Mouse (Mus musculus) left cerebral cortex, postnatal 14 days (tissue): ENCODE measurements around the gene Yy1. TPM values are rescaled to one million over a fixed set of nuclear protein-coding genes. Genes with fewer than 3 reads are reported as not detected.
A peak's percentile ranks its signal among the peaks of the same experiment; 100 is the strongest.

Source experiments
- DNase-seq, 2 experiments: peaks; one replicate each; pipeline ENCODE4 v3.0.0; 2021 to 2022; ENCODE audit warnings: low spot score in 2 of 2, mixed read lengths in 1 of 2
- intact Hi-C: fragments of 180-260 bp; cut with DNase I; formaldehyde crosslinking; loops from one replicate; pipeline ENCODE4 v1.15.1; 2025
- long read RNA-seq, 2 experiments: library from polyadenylated mRNA; stranded (forward); transcript quantifications; one replicate each; pipeline ENCODE4 v2.0.0; 2021
- total RNA-seq, 2 experiments: library from RNA; stranded (reverse); gene quantifications; 2 replicates each; pipeline ENCODE4 v1.2.3; 2021

Yy1 gene
- 10 to 100 TPM; 46.3 to 47.9 TPM for total RNA-seq
- long read RNA-seq, experiment 1, full-length matches to known transcripts: 8 of 19 reads
- long read RNA-seq, experiment 1, partial matches to known transcripts: 0 of 19 reads
- long read RNA-seq, experiment 1, other reads (novel, unspliced or antisense): 11 of 19 reads
- long read RNA-seq, experiment 2, full-length matches to known transcripts: 10 of 22 reads
- long read RNA-seq, experiment 2, partial matches to known transcripts: 0 of 22 reads
- long read RNA-seq, experiment 2, other reads (novel, unspliced or antisense): 12 of 22 reads

DNA sequence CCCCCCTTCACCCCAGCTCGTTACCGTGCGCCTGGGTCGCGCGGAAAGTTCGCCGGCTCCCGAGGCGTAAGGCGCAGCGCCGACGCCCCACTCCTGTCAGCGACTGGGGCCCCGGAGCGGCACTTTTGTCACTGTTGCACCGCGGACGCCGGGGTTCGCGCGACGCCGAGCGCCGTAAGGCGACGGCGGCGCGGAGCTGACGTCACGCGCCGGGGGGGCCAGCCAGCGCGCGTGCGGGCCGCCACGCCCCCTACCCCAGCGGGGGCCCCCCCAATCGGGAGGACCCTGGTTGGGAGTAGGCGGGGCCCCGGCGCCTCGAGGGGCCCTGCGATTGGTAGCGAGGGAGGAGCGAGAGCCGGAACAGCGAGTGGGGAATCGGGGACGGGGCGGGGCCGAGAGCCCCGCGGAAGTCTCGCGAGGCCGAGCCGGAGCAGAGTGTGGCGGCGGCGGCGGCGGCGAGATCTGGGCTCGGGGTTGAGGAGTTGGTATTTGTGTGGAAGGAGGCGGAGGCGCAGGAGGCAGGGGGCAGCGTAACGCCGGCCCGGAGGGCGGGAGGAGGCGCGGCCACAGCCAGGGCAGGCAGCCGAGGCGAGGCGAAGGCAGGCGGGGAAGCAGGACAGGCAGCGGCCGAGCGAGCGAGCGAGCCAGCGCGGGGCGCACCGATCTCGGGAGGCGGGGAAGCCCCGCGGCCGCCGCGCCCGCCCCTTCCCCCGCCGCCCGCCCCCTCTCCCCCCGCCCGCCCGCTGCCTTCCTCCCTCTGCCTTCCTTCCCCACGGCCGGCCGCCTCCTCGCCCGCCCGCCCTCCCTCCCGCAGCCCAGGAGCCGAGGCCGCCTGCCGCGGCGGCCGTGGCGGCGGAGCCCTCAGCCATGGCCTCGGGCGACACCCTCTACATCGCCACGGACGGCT, at the start of gene Yy1:
Gene Yy1 (plus strand): TSS at position 428 of the 907 bp plus-strand sequence.
- DNase-seq: peak; percentile 98
- intact Hi-C loops: no loop called here

DNA sequence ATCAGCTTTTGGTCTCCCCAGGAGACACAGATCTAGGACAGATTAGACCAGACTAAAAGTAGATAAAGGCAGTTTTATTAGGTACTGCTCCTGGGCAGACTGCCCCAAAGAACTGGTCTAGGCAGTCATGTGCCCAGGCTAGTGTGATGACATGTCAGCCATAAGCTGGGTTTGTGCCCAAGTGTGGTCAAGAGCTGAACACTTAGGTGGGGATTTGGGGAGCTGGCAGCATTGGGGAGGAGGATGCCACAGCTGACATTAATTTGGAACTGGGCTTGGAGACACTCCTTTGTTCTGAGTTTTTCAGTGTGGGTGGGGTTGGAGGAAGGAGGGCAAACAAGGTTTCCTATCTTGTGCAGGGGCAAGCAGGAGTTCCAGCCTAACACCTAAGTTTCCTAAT, 46.8 kb upstream of the Yy1 start:
- intact Hi-C loops: no loop called here
- no peak for DNase-seq

DNA sequence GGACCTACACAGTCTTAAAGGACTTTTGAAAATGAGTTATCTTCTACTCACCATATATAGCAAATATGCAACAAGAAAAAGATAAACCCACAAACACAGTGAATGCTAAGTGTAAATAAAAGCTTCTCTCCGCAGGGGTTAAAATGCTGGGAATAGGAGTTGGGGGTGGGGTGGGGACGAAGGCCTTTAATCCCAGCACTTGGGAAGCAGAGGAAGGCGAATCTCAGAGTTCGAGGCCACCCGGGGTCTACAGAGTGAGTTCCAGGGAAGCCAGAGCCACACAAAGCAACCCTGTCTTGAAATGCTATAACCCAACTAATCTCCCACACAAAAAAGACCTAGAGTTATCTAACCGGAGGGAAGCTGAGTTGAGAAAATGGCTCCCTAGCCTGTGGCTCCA, 43.8 kb upstream of the Yy1 start:
- intact Hi-C loops: no loop called here
- no peak for DNase-seq

- intact Hi-C loops: no loop called here
- no peak for DNase-seq
These were observed 43.3 kb upstream of the Yy1 start for GRCm38 (mm10) chr12:108749454-108749853.

DNA sequence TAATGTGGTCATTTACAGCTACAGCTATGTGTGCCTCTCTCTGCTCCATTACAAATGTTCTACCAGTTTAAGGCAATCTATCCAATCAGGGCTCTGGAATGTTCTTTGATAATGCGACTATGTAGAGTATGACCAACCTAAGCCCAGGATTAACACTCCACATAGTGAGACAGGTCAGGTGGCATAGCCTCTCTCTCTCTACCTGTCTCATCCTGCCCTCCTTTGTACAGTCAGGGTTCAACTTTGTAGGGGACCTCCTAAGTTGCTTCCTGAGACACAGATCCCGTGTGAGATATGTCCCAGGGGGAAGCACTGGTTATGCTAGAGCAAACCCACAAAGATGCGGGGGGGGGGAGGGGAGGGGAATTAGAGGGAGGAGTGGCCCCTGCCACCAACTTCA, 42.5 kb upstream of the Yy1 start:
- intact Hi-C loops: no loop called here

GRCm38 (mm10) chr12:108751790-108752189, 41.0 kb upstream of the Yy1 start:
- intact Hi-C loops: no loop called here
- no peak for DNase-seq

More for the DNA sequence above, 42.5 kb upstream of the Yy1 start:
- DNase-seq: no peak

GRCm38 (mm10) chr12:108755141-108755540, 37.6 kb upstream of the Yy1 start:
- intact Hi-C loops: loop anchor here (5.0 kb wide), 2 partner anchors 48 to 143 kb away; no protein-coding TSS in a partner anchor
- DNase-seq: no peak

DNA sequence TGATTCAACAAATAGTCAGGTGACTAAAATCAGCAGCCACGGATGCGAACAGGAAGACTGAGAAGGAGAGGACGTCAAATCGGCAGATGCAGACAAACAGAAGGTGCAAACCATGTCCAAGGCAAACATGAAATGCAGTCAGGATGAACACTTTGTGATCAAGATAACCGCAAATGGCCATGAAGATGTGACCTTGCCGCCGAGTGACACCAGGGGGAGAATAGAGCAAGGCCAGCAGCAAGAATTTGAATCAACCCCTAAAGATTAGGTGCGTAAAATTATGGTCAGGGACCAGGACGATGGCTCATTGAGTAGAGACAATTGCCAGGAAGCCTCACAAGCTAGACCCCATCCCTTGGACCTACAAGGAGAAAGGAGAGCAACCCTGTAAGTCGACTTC, 36.2 kb upstream of the Yy1 start:
- DNase-seq: no peak
- intact Hi-C loops: loop anchor here (5.0 kb wide), 2 partner anchors 49 to 144 kb away; no protein-coding TSS in a partner anchor

DNA sequence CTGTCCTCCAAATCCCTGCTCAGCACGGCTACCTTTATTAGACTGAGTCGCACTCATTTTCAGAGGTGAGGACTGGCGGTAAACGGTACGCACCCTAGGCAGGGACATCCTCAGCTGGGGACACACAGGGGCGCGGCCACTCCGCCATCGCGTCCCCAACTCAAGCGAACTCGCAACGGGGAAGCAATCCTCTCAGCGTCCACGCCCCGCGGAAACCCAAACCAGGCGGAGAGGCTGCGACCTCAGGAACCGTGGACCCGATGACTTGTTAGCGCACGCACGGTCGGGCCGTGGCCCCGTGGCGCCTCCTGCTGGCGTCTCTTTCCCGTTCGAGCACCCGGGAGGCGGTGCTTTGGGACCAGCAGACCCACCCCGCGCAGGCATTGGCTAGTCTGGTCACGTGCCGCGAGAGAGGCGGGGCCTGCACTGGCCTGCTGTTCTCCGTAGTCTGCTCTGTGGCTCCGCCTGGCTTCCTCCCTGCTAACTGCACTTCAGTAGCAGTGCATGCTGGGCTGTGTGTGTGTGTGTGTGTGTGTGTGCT, 35.0 kb upstream of the Yy1 start:
- intact Hi-C loops: loop anchor here (2.0 to 5.0 kb wide), 3 partner anchors 50 to 203 kb away; partner anchors contain the start of gene Evl
- peak; percentile 99 to 100 for DNase-seq

DNA sequence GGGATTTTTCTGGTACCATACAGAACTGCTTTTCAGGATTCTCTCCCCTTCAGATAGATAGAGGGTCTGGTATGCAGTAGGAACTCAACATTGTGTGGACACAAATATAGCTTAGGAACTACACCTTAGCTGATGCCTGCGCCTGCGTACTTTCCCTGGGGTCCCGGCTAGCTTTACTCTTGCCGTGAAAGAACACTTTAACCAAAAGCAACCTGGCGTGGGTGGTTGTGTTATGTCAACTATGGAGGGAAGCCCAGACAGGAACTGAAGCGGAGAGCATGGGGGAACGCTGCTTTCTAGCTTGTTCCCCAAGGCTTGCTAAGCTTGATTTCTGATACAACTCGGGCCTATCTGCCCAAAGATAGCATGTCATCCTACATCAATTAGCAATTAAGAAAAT, 34.5 kb upstream of the Yy1 start:
- DNase-seq: no peak
- intact Hi-C loops: loop anchor here (2.0 to 5.0 kb wide), 3 partner anchors 51 to 203 kb away; partner anchors contain the start of gene Evl

GRCm38 (mm10) chr12:108758682-108759081, 34.1 kb upstream of the Yy1 start:
- intact Hi-C loops: loop anchor here (2.0 to 5.0 kb wide), 3 partner anchors 51 to 204 kb away; partner anchors contain the start of gene Evl
- no peak for DNase-seq

DNA sequence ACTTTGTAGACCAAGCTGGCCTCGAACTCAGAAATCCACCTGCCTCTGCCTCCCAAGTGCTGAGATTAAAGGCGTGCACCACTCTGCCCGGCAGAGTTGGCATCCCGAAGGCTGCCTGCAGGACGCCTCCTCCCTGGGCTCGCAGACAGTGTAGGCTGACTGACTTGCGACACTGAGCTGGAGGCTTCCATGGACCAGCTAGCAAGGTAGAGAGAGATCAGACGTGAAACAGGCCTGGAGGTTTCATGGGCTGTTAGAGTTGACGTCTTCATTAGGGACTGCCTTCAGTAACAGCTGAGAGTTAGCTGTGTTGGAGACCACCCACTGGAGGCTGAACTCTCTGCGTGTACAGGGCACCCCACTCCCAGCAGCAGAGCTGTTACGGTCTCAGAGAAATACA, 33.5 kb upstream of the Yy1 start:
- DNase-seq: no peak
- intact Hi-C loops: loop anchor here (2.0 to 5.0 kb wide), 3 partner anchors 52 to 204 kb away; partner anchors contain the start of gene Evl

DNA sequence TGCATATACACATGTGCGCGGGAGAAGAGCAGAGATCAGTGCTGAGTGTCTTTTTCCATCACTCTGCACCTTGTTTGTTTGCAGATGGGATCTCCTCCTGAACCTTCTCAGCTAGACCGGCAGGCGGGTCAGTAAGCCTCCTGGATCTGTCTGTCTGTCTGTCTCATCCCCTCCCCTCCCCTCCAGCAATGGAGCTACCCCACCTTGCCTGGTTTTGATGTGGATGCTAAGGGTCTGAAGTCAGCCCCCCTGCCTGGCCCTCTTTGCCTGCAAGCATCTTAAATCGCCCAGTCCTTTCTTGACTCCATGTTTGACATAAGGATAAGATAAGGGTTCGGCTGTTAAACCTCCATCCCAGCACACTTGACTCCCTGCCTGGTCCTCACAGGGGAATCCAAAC, 32.8 kb upstream of the Yy1 start:
- no peak for DNase-seq
- intact Hi-C loops: no loop called here

- DNase-seq: peak in 1 of 2 experiments; percentile 45
- intact Hi-C loops: no loop called here
These were observed 32.2 kb upstream of the Yy1 start for GRCm38 (mm10) chr12:108760500-108761020.

DNA sequence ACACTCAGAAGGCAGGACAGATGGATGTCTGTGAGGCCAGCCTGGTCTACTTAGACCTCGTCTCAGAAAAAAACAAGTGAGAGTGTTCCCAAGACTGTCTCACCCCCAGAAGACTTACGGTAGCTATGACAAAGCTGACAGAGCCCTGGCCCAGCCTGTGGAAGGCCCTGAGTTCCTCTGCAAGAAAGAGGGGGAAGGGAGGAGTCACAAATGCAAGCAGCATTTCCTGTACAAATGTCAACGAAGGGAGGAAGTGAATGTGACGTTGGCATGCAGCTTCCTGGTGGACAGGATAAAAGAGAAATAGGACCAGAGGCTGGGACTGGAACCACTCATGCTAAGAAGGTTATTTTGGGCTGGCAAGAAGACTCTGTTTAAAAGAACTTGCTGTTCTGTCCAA, 31.6 kb upstream of the Yy1 start:
- intact Hi-C loops: no loop called here
- peak in 1 of 2 experiments; percentile 25 for DNase-seq

DNA sequence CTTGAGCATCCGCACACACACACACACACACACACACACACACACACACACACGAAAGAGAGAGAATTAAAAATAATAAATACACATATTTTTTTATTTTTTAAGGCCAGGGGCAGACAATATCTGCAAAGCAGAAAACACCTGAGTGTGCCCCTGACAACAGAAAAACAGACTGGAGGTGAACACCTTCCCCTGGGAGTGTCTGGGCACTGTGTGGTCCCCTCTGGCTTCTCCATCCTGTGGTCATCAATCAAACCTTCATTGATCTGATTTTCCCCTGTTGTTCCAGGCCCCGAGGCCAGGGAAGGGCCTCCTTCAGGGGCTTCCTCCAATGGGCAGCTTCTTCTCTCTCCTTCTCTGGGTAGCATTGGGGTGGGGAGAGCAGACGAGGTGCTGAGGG, 31.1 kb upstream of the Yy1 start:
- intact Hi-C loops: no loop called here
- DNase-seq: no peak

DNA sequence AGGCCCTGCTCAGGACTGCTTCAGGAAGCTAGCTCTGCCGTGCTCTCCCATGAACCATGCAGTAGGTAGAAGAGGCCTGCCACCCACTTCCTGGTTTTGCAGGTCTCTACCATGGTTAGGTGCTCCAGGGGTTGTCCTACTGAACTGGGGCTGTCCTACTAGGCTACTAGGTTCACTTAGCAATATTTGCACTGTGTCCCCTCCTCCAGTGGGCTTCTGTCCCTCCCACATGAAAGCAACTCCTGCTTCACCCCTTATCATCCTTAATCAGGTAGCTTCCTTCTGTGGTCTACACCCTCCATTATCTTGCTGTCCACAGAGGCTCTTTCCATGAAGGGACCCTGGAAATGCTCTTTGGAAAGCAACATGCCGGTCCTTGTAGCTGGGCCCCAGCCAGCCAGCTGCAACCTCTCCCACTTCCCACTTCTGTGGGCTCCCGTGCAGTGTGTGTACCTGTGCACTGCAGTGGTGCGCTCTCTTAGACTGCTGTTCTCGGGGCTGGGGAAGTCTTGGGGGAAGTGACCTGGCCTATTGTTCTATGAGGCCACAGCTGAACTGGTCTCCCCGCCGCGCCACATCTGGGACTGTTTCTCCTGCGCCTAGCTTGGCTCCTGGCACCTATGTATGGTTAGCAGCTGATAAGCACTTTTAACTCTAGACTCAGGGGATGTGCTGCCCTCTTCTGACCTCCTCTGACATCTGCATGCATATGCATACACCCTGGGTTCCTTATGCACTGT, 29.5 kb upstream of the Yy1 start:
- no peak for DNase-seq
- intact Hi-C loops: no loop called here

DNA sequence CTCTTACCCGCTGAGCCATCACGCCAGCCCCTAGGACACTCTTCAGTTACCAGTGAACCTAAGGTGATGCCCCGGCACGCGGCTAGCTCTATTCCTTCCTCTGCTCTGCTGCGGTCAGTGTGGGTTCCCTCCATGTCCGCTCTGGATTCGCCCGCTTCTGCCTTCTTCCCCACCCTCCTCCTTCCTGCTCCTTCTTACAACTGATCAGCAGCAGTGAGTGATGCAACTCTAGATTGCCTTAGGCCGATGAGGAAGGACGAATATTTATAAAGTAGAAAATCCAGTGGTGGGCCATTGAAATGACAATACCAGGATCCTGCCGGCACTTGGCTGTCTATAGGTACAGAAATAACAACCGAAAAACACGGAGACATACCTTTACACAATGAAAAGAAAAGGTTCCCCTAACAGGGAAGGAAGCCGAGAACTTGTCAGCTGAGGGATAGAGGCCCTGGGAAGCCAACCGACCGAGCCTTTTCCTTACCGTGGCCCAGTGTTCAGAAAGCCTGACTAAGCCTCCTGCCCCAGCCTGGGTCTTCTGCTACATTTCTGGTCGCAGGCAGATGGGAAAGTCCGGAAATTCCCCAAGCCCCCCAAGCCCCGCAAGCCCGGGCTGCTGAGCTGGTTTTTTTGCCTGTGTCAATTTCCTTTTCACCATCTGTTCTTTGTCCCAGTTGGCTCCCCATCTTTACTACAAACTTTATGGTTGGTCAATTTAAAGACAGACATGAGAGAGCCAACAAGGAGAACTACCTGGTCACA, 27.7 kb upstream of the Yy1 start:
- intact Hi-C loops: no loop called here

More for the DNA sequence above, 27.7 kb upstream of the Yy1 start:
- no peak for DNase-seq
